Mouse (Mus musculus) urinary bladder, adult 2 months (tissue): Measurements from ENCODE around the gene Ly6g6f. TPM values are rescaled to one million over a fixed set of nuclear protein-coding genes. Genes with fewer than 3 reads are reported as not detected.
A peak's percentile ranks its signal among the peaks of the same experiment; 100 is the strongest.
"Not testable (repeated sequence)": the region's sequence is repeated elsewhere in the genome, so short reads cannot be mapped to it uniquely, and the experiment has no call there.

ENCODE experiments used
- DNase-seq: peaks from one replicate; pipeline ENCODE4 v3.0.0; 2022; ENCODE audit warnings: low spot score
- polyA plus RNA-seq: library from polyadenylated mRNA; depleted of rRNA; stranded (reverse); fragments of >200 nt; gene quantifications from 2 replicates; pipeline ENCODE4 v1.2.3, GENCODE M21; 2012; rRNA removed

The Ly6g6f gene
- 0.15 TPM in 1 of 2 replicates, not detected in the other for polyA plus RNA-seq

GRCm38 (mm10) chr17:35085208-35085865 lies at the start of gene Ly6g6f:
TSS of gene Ly6g6f (minus strand) at chr17:35085610.
- no peak for DNase-seq

- peak; percentile 97 for DNase-seq
Measured at GRCm38 (mm10) chr17:35134801-35135590, 49.6 kb upstream of the Ly6g6f start, which contains the start of gene Bag6. TSS of gene Bag6 (plus strand) at chr17:35135178.

- no peak for DNase-seq
Measured at GRCm38 (mm10) chr17:35133517-35133916, 48.1 kb upstream of the Ly6g6f start.

GRCm38 (mm10) chr17:35132174-35132560 lies 46.8 kb upstream of the Ly6g6f start:
- DNase-seq, result no peak

- DNase-seq, result no peak
Measured at GRCm38 (mm10) chr17:35131500-35132173, 46.2 kb upstream of the Ly6g6f start, which contains the start of gene Apom. TSS of gene Apom (minus strand) at chr17:35132050.

- DNase-seq, result no peak
Measured at GRCm38 (mm10) chr17:35131038-35131437, 45.6 kb upstream of the Ly6g6f start.

GRCm38 (mm10) chr17:35128996-35129395 lies 43.6 kb upstream of the Ly6g6f start:
- no peak for DNase-seq

GRCm38 (mm10) chr17:35127017-35127416 lies 41.6 kb upstream of the Ly6g6f start:
- no peak for DNase-seq

- peak; percentile 75 for DNase-seq
Measured at GRCm38 (mm10) chr17:35126206-35126611, 40.8 kb upstream of the Ly6g6f start, which contains the start of gene D17H6S53E. TSS of gene D17H6S53E (plus strand) at chr17:35126373.

- DNase-seq, result no peak
Measured at GRCm38 (mm10) chr17:35125578-35125977, 40.2 kb upstream of the Ly6g6f start.

GRCm38 (mm10) chr17:35125081-35125480 lies 39.7 kb upstream of the Ly6g6f start:
- no peak for DNase-seq

- not testable (repeated sequence) for DNase-seq
Measured at GRCm38 (mm10) chr17:35124261-35124896, 39.0 kb upstream of the Ly6g6f start.

GRCm38 (mm10) chr17:35123287-35123686 lies 37.9 kb upstream of the Ly6g6f start:
- DNase-seq, result not testable (repeated sequence)

GRCm38 (mm10) chr17:35121871-35122303 lies 36.5 kb upstream of the Ly6g6f start, which contains the start of gene Csnk2b:
TSS of gene Csnk2b (minus strand) at chr17:35122053.
- no peak for DNase-seq

GRCm38 (mm10) chr17:35121143-35121799 lies 35.9 kb upstream of the Ly6g6f start, which contains the start of gene Gpank1:
TSS of gene Gpank1 (plus strand) at chr17:35121455.
- peak; percentile 88 for DNase-seq

- no peak for DNase-seq
Measured at GRCm38 (mm10) chr17:35120745-35121142, 35.3 kb upstream of the Ly6g6f start.

GRCm38 (mm10) chr17:35115046-35116019 lies 29.9 kb upstream of the Ly6g6f start, which contains the start of gene Ly6g5b:
TSS of gene Ly6g5b (minus strand) at chr17:35115428.
- no peak for DNase-seq

- DNase-seq, result no peak
Measured at GRCm38 (mm10) chr17:35111774-35112173, 26.4 kb upstream of the Ly6g6f start.

GRCm38 (mm10) chr17:35108097-35108496 lies 22.7 kb upstream of the Ly6g6f start, which contains the start of gene Ly6g5c:
TSS of gene Ly6g5c (plus strand) at chr17:35108279.
- no peak for DNase-seq

GRCm38 (mm10) chr17:35106522-35106921 lies 21.1 kb upstream of the Ly6g6f start:
- no peak for DNase-seq
